Mouse (Mus musculus) left cerebral cortex, adult 6 months (tissue): ENCODE results near the gene Tex12. TPM values are rescaled to one million over a fixed set of nuclear protein-coding genes. Genes with fewer than 3 reads are reported as not detected.

Experiments used
- long read RNA-seq, 2 experiments: library from polyadenylated mRNA; unstranded; transcript quantifications; one replicate each; pipeline ENCODE4 v2.0.0; 2019 to 2020
- polyA plus RNA-seq: library from polyadenylated mRNA; unstranded; fragments of <200 nt; fragmentation: Nextera tagmentation; gene quantifications from 2 replicates; pipeline ENCODE4 v1.2.3, GENCODE M21; 2021

Gene Tex12
- not detected in 2 replicates for polyA plus RNA-seq
- long read RNA-seq, experiment 1 = 0 reads
- long read RNA-seq, experiment 2 = 0 reads

DNA sequence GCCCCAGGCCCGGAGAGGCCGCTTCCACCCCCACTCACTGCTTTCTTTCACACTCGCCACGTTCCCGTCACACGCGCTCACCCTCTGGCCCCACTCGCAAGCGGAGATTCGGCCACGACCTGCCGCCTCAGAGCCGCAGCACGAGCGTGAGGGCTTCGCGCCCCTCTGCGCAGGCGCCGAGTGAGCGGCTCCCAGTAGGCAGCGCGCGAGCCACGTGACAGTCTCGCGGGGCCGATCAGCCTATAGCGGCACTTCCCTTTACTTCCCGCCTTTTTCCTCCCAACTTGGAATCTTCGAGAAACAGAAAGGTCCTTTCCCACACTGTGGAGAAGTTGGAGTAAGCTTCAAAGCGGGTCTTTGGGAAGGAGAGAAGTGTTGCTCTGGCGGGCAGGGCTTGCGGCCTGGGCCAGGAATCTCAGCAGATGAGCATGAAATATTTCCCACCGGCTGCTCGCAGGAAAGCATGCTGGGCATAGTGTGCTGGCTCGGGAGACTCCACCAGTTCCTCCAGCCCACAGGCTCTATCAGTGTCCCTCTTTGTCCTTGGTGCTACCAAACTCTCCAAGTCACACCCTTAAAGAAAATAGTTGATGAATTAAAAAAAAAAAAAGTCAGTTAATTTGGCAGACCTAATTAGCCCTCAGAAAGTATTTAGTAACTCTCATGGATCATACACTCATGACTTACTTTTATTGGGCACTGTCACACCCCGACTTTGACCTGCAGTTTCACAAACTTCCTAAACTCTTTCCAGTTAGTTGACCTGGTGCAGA lies at the start of gene Tex12:
Gene Tex12 (minus strand): TSS at position 181 of the 773 bp plus-strand sequence.

DNA sequence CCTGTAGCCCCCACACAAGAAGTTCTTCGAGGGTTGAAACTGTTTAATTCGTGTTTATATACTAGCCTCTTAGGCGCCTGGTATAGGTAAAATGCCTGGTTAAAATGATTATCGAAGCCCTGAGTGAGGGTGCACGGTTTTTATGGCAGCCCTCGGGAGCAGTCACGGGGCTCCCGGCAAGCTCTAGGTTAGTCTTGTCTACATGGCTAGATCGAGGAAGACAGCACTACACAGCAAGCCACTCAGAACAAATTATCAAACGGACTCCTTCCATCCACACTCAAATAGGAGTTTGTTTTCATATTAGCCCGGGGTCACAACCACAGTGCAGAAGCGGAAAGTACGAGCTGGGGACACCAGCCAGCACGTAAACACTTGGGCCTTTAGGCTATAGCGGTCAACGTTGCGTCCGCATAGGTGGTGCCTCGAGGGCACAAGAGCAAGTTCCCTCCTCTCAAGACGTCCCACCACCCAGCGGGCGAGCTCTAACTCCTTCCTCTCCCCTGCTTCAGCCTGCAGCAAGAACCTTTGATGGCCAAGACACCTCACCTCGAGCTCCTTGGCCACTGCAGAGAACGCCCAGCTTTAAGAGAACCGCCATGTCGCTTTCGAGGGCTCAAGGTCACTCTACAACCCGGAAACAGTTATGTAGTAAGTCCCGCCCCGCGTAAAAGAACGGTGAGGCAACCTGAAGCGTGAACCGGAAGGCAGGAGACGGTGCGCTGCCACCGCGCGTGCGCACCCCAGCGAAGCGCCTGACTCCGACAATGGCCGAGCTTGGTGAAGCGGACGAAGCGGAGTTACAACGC lies 42.3 kb upstream of the Tex12 start, which contains the start of the genes Sdhd and Timm8b:
Gene Sdhd (minus strand): TSS at position 624 of the 809 bp plus-strand sequence.
Gene Timm8b (plus strand): TSS at position 722 of the 809 bp plus-strand sequence.

DNA sequence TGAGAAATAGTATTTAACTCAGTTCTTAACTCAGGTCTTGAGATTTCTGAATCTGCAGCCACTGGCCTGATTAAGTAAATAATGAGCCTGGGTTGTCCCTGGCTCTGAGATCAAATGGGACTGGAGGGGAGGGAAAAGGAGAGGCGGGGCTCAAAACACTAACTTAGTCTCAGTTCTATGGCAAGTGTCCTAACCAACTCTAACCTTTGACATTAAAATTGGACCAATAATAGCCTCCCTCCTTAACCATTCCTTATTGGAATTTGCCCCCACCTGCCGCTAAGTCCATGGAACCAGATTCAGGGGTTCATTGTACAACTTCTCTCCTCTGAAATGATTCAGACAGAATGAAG lies 6.1 kb downstream of the Tex12 start, which contains the start of gene Bco2:
Gene Bco2 (minus strand): TSS at position 88 of the 353 bp plus-strand sequence.

DNA sequence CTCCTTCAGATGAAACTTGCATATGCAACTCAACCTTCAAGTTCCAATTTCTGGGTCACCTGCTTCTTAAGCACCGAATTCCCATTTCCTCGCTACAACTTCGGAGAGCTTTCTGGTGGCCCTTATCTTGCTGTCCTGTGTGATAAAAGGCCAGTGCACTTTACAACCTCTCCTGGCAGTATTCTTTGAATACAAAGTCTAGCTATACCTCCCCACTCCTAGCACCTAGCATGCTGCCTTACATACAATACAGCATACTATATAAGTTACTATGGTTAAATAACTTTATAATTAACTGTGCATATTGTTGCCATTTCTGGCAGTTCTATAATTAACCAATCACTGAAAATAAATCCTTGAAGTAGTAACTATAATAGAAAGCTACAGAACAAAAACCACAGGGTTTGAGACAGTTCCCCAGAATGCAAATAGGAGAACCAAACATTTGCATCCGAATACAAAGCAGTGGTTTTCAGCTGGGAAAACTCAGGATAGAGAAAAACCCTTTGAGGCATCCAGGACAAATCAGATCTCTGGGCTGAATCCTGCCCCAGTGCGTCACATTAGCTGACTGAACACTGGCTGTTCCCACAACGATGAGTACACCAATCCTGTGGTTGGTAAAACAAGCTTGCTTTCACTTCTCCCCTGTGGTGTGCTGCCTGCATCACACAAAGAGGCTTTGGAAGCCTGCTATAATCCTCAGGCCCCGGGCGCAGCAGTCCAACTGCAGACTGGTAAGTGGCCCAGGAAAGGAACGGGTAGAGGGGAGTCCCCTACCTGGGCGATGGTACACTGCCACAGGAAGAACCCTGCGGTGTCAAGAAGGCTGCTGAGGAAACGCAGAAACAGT lies 6.7 kb downstream of the Tex12 start, which contains the start of gene Il18:
Gene Il18 (plus strand): TSS at position 587 of the 853 bp plus-strand sequence.

DNA sequence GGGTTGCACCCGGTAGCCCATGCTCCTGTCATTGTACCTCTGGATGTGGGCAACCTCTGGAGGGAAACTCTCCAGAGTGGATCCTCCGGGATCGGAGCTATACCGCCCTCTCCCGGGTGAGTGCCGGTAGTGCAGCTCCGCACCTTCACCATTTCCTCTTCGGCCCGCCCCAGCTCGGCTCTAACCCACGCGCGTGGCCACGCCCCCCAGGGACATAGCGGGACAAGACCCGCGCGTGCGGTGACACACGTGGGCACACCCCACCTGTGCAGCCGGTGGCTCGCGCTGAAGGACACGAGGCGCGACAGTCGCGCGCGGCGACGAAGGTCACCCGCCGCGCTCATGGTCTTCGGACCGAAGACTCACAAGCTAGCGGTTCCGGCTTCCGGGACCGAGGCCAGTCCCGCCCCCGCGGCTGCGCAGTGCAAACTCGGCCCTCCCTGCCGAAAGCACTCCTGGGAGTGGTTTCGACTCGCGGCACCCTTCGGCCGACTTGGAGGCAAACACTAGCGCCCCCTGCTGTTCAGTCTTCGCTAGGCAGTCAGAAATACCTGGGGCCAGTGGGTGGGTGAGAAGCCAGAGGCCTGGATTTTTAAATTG lies 32.7 kb downstream of the Tex12 start, which contains the start of gene Pts:
Gene Pts (minus strand): TSS at position 432 of the 600 bp plus-strand sequence.

Other genes with a start within 250 kb of the Tex12 start
- 19.5 and 28.2 TPM in 2 replicates for gene Rpl10-ps3, start 216.4 kb downstream of the Tex12 start, polyA plus RNA-seq
- 0.13 TPM in 1 of 2 replicates, not detected in the other for gene Plet1, start 66.8 kb downstream of the Tex12 start, polyA plus RNA-seq
- gene Pts, start 32.6 kb downstream of the Tex12 start, polyA plus RNA-seq = 97.6 and 116 TPM in 2 replicates
- 64.3 and 75.2 TPM in 2 replicates for gene Il18, start 6.5 kb downstream of the Tex12 start, polyA plus RNA-seq
- 3.0 and 3.4 TPM in 2 replicates for gene Bco2, start 6.1 kb downstream of the Tex12 start, polyA plus RNA-seq
- 115 and 194 TPM in 2 replicates for gene Sdhd, start 42.5 kb upstream of the Tex12 start, polyA plus RNA-seq
- 965 and 1,199 TPM in 2 replicates for gene Timm8b, start 42.6 kb upstream of the Tex12 start, polyA plus RNA-seq
- gene Pih1d2, start 56.0 kb upstream of the Tex12 start, polyA plus RNA-seq = 3.0 and 4.5 TPM in 2 replicates
- 12.1 and 20.2 TPM in 2 replicates for gene Nkapd1, start 56.1 kb upstream of the Tex12 start, polyA plus RNA-seq
- gene Dlat, start 98.5 kb upstream of the Tex12 start, polyA plus RNA-seq = 33.6 and 43.7 TPM in 2 replicates
- 31.7 and 38.1 TPM in 2 replicates for gene Dixdc1, start 178.2 kb upstream of the Tex12 start, polyA plus RNA-seq
- 3.6 and 5.2 TPM in 2 replicates for gene 2310030G06Rik, start 185.2 kb upstream of the Tex12 start, polyA plus RNA-seq
- gene Cryab, start 190.0 kb upstream of the Tex12 start, polyA plus RNA-seq = 295 and 350 TPM in 2 replicates
- gene Hspb2, start 191.0 kb upstream of the Tex12 start, polyA plus RNA-seq = 3.8 and 3.9 TPM in 2 replicates
- gene Fdxacb1, start 206.9 kb upstream of the Tex12 start, polyA plus RNA-seq = 3.6 and 5.7 TPM in 2 replicates
- gene Alg9, start 213.7 kb upstream of the Tex12 start, polyA plus RNA-seq = 7.0 and 20.0 TPM in 2 replicates
- 96.7 and 104 TPM in 2 replicates for gene 1110032A03Rik, start 214.2 kb upstream of the Tex12 start, polyA plus RNA-seq